Mouse (Mus musculus) heart, adult 2 months (tissue): Measurements from ENCODE around the gene Rnaseh2a.

Source experiments
- CTCF ChIP-seq: fragments of 200-600 bp; IDR thresholded peaks from 2 replicates; pipeline ENCODE4 v1.8.1; 2022; ENCODE audit warnings: antibody characterized with exemption, mild to moderate bottlenecking, moderate library complexity
- EP300 ChIP-seq: fragments of 200-500 bp; IDR thresholded peaks from 2 replicates; pipeline ENCODE4 v1.6.1; 2011; ENCODE audit warnings: low read depth, low read length, control low read depth; ENCODE audit not compliant: insufficient read depth
- POLR2A ChIP-seq: fragments of 200-500 bp; IDR thresholded peaks from 2 replicates; pipeline ENCODE4 v1.6.1; 2011; ENCODE audit warnings: mild to moderate bottlenecking, low read depth, low read length, control low read depth; ENCODE audit not compliant: insufficient read depth

DNA sequence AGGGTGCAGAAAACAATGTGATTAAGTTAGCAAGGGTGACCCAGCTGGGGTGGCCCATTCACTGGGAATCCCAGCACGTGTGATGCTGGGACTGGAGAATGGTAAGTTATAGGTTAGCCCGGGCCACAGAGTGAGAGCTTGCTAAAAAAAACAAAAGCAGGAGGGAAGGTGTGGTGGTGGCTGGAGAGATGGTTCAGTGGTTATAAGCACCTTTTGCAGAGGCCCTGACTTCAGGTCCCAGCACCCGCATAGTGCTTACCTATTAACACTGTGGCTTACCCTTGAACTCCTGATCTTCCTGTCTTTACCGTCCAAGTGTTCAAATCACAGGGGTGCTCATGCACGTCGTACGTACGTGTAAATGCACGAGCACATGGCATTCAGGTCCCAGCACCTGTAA is 62.5 kb downstream of the Rnaseh2a start:
- TF ChIP-seq CTCF, result no peak
- no peak for TF ChIP-seq POLR2A
- no peak for TF ChIP-seq EP300
